Mouse (Mus musculus): ENCODE results near the gene Myom1.

Gene Myom1

GRCm38 (mm10) chr17:71053134-71053708 lies 50.8 kb downstream of the Myom1 start:
- in situ Hi-C loops (cut with MboI; ENCODE audit: low sequenced_read_pairs), result no loop called here

- in situ Hi-C loops (cut with MboI; ENCODE audit: low sequenced_read_pairs), result no loop called here
Observed at GRCm38 (mm10) chr17:71055203-71055894, 52.9 kb downstream of the Myom1 start.

- in situ Hi-C loops (cut with MboI; ENCODE audit: low sequenced_read_pairs), result no loop called here
Observed at GRCm38 (mm10) chr17:71056405-71056804, 54.0 kb downstream of the Myom1 start.

- in situ Hi-C loops (cut with MboI; ENCODE audit: low sequenced_read_pairs), result no loop called here
Observed at GRCm38 (mm10) chr17:71057758-71058157, 55.3 kb downstream of the Myom1 start.

DNA sequence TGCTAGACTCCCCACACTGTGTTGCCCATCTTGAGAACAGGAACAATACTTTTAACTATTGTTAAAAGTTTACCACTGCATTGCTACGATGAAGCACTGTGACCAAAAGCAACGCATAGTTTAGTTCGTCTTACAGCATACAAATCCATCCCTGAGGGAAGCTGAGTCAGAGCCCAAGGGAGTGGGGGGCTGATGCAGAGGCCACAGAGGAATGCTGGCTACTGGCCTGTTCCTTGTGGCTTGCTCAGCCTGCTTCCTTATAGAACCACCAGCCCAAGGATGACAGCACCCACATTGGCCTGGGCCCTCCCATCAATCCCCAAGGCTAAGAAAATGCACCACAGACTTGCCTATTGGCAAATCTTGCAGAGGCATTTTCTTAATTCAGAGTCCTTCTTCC lies 56.8 kb downstream of the Myom1 start:
- in situ Hi-C loops (cut with MboI; ENCODE audit: low sequenced_read_pairs), result no loop called here

- in situ Hi-C loops (cut with MboI; ENCODE audit: low sequenced_read_pairs), result no loop called here
Observed at GRCm38 (mm10) chr17:71062049-71062560, 59.7 kb downstream of the Myom1 start.

- in situ Hi-C loops (cut with MboI; ENCODE audit: low sequenced_read_pairs), result no loop called here
Observed at GRCm38 (mm10) chr17:71062870-71063602, 60.6 kb downstream of the Myom1 start.

- in situ Hi-C loops (cut with MboI; ENCODE audit: low sequenced_read_pairs), result no loop called here
Observed at GRCm38 (mm10) chr17:71064463-71065014, 62.1 kb downstream of the Myom1 start.

- in situ Hi-C loops (cut with MboI; ENCODE audit: low sequenced_read_pairs), result no loop called here
Observed at GRCm38 (mm10) chr17:71065127-71065526, 62.7 kb downstream of the Myom1 start.

GRCm38 (mm10) chr17:71069176-71069575 lies 66.7 kb downstream of the Myom1 start:
- in situ Hi-C loops (cut with MboI; ENCODE audit: low sequenced_read_pairs), result no loop called here

GRCm38 (mm10) chr17:71071958-71072357 lies 69.5 kb downstream of the Myom1 start:
- in situ Hi-C loops (cut with MboI; ENCODE audit: low sequenced_read_pairs), result no loop called here

- in situ Hi-C loops (cut with MboI; ENCODE audit: low sequenced_read_pairs), result no loop called here
Observed at GRCm38 (mm10) chr17:71074386-71074785, 72.0 kb downstream of the Myom1 start.

- in situ Hi-C loops (cut with MboI; ENCODE audit: low sequenced_read_pairs), result no loop called here
Observed at GRCm38 (mm10) chr17:71081986-71082385, 79.6 kb downstream of the Myom1 start.

DNA sequence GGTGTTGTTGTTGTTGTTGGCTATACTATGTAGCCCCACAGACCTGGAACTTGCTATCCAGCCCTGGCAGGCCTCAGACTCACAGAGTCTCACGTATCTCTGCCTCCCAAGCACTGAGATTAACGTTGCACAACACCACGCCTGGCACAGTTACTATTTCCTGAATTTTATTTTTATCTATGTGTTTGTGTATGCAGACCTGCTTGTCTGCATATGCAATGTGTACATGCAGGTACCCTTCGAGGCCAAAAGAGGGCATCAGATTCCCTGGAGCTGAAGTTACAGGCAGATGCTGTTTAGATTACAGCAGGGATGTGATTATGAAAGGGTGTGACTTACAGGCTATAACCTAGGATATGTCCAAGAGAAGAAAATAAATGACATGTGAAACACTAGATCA lies 84.5 kb downstream of the Myom1 start:
- in situ Hi-C loops (cut with MboI; ENCODE audit: low sequenced_read_pairs), result no loop called here

DNA sequence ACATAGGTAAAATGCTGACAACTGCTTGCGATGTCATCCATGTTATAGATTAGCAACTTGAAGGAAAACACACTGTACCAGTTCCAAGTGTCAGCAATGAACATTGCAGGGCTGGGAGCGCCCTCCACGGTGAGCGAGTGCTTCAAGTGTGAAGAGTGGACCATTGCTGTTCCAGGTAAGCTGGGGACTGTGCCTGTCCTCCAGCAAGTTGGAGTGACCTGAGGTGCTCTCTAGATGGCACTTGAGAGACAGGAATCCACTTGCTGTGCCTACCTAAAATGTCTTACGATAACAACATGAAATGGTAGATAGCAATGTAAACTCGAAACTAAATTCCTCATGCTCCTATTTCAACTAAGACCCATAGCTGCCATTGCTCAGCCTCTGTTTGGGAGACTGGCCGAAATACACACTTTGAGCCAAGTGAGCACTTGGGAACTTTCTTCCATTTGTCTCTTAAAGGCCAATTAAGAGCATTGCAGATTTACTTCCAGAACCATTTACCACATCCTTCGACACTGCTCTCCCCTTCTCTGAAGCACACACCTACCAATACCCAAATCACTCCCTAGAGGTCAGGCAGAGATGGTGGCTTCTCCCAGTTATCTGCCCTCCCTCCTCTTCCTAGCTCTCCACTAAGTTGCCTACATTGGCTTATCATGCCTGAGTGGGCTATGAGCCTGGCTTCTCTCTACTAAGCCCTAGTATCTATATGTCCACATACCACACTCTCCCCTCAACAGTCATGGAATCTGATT lies 85.1 kb downstream of the Myom1 start:
- in situ Hi-C loops (cut with MboI; ENCODE audit: low sequenced_read_pairs), result no loop called here

DNA sequence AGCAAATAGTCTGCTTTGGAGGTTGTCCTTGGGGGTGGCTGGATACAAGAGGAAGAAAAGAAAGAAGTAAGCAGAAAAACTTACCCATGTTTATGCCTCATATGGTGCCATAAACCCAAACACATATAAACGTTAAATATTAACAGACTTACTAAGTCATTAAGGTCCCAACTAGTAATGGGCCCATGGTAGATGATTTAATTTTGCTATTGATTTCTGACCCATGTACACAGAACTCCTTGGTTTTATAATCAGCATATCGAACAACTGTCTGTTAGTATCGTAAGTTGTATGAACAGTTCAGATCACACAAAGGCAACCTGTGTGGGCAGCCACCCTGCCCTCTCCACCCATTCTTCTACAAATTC lies 85.7 kb downstream of the Myom1 start:
- in situ Hi-C loops (cut with MboI; ENCODE audit: low sequenced_read_pairs), result no loop called here

DNA sequence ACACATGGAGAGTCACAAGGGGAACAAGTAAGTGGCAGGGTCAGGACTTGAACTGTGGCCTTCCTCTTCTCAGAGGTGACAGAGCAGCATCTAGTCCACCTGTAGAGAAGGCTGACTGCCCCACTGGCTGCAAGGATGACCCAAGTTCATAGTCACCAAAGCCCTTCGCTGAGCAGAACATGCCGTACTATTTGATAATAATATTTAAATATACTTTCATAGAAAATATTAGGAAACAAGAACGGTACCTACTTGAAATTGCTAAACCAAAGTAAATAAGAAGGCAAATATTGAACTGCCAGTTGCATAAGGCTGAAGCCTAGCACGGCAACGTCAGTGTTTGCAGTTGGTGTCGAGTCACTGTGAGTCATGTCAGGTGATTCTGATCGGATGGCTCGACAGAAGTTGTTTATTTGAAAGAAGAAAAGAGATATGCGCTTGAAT lies 86.6 kb downstream of the Myom1 start:
- in situ Hi-C loops (cut with MboI; ENCODE audit: low sequenced_read_pairs), result no loop called here

DNA sequence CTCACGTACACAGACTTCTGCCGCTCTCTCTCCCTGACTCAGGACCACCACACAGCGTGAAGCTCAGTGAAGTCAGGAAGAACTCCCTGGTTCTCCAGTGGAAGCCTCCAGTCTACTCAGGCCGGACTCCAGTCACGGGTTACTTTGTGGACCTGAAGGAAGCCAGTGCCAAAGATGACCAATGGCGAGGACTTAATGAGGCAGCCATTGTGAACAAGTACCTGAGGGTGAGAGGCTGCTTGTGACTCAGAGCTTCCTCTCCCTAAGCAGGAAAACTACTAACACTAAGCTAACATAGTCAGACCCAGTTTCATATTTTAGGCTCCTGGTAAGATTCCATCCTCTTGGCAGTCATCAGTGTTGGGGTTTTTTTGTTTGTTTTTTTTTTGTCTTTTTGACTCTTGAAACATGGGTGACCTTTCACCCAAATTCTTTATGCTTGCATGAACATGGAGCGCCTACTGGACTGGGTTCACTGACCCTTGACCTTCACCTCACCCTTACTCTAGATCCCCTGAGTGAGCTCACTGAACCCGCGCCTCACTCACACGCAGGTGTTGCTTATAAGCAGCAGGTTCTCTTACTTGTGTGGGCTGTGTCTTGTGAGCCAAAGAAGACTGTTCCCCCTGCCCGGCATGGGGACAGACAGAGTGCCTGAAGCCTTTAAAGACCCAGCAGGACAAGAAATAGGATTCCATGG lies 87.5 kb downstream of the Myom1 start:
- in situ Hi-C loops (cut with MboI; ENCODE audit: low sequenced_read_pairs), result no loop called here

GRCm38 (mm10) chr17:71091024-71091423 lies 88.6 kb downstream of the Myom1 start:
- in situ Hi-C loops (cut with MboI; ENCODE audit: low sequenced_read_pairs), result no loop called here

GRCm38 (mm10) chr17:71092341-71092740 lies 89.9 kb downstream of the Myom1 start:
- in situ Hi-C loops (cut with MboI; ENCODE audit: low sequenced_read_pairs), result no loop called here
